Mouse (Mus musculus): Measurements from ENCODE around the gene Tff1. TPM values are rescaled to one million over a fixed set of nuclear protein-coding genes. Genes with fewer than 3 reads are reported as not detected.

The Tff1 gene
- polyA plus RNA-seq (2015; fragmentation: Nextera tagmentation; extraction: Ambion mirVana), result not detected in 2 replicates

DNA sequence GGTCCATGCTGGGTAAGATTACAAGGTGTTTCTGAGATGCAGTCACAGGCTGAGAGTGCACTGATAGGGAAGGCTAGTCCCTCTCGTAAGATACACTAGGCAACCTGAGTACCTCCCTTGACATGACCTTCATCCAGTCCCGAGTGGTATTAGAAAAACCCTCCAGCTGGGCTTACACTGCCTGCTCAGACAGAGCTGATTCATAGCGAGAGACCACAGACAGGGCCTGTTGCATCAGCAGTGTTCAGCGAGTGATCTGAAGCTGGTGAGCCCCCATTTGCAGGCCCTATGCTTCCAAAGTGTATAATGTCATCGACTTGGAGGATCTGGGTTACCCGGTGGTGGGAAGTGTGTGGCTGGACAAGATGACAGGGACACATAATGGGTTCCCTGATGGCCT, at the start of gene Tff1:
Tff1 (minus strand) TSS at position 151 of the 400 bp plus-strand sequence.
- WGBS, result 88% methylated on average over 6 of the region's 6 CpGs
- no peaks in the 10 kb centered on the region for H3K27me3 ChIP-seq
- no peak within 1 kb of the TSS for H3K4me2 ChIP-seq
- H3K27ac ChIP-seq, result no peak within 1 kb of the TSS
- no peaks in the 10 kb centered on the region for H3K9me3 ChIP-seq
- no peaks in the 10 kb centered on the region for H3K36me3 ChIP-seq
- no peak within 1 kb of the TSS for H3K4me3 ChIP-seq
- no peak within 1 kb of the TSS for H3K9ac ChIP-seq
- H3K4me1 ChIP-seq (replicated peaks), result no peaks in the 10 kb centered on the region
- no peak for ATAC-seq (ENCODE audit: low FRiP score)

DNA sequence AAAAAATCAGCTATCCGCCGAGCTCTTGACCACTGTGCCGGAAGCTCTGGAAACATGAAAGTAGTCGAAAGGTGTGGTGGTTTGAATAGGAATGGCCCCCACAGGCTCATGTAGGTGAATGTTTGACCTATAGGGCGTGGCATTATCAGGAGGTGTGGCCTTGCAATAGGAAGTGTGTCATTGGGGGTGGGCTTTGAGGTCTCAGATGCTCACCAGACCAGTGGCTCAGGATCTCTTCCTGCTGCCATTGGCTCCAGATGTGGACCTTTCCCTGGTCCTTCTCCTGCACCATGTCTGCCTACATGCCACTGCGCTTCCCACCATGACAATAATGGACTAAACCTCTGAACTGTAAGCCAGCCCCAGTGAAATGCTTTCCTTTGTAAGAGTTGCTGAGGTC, 46.8 kb upstream of the Tff1 start:
- no peaks in the 10 kb centered on the region for H3K9me3 ChIP-seq
- H3K9ac ChIP-seq, result no peak overlapping the region
- no peaks in the 10 kb centered on the region for H3K27me3 ChIP-seq
- H3K4me3 ChIP-seq, result no peak overlapping the region
- no peak overlapping the region for H3K4me2 ChIP-seq
- no peak overlapping the region for H3K27ac ChIP-seq
- H3K4me1 ChIP-seq (replicated peaks), result no peaks in the 10 kb centered on the region
- no peaks in the 10 kb centered on the region for H3K36me3 ChIP-seq
- no peak for ATAC-seq (ENCODE audit: low FRiP score)
- WGBS, result 91% methylated on average over 6 of the region's 6 CpGs

DNA sequence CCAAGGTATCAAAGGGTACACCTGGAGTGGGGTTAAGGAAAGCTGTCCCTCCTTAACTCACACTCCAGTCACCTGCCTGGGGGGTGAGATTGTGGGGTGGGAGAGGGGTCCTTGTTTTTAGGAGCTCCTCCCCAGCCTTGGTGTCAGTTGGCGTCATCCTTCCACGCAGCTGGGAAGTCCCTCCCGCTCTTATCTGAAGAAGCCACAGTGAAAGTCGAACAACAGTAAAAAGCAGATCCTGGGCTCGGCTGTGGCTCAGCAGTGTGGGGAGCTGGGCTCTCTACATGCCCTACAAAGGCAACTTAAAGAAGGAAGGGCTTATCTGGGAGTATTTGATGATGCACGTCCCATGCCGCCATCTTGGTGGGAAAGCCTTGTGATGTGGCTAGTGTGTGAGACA, 45.2 kb upstream of the Tff1 start:
- H3K27ac ChIP-seq, result no peak overlapping the region
- no peaks in the 10 kb centered on the region for H3K27me3 ChIP-seq
- H3K9ac ChIP-seq, result no peak overlapping the region
- 91% methylated on average over 7 of the region's 7 CpGs for WGBS
- no peaks in the 10 kb centered on the region for H3K4me1 ChIP-seq (replicated peaks)
- H3K4me3 ChIP-seq, result no peak overlapping the region
- no peaks in the 10 kb centered on the region for H3K36me3 ChIP-seq
- no peak overlapping the region for H3K4me2 ChIP-seq
- H3K9me3 ChIP-seq, result no peaks in the 10 kb centered on the region
- ATAC-seq (ENCODE audit: low FRiP score), result no peak

DNA sequence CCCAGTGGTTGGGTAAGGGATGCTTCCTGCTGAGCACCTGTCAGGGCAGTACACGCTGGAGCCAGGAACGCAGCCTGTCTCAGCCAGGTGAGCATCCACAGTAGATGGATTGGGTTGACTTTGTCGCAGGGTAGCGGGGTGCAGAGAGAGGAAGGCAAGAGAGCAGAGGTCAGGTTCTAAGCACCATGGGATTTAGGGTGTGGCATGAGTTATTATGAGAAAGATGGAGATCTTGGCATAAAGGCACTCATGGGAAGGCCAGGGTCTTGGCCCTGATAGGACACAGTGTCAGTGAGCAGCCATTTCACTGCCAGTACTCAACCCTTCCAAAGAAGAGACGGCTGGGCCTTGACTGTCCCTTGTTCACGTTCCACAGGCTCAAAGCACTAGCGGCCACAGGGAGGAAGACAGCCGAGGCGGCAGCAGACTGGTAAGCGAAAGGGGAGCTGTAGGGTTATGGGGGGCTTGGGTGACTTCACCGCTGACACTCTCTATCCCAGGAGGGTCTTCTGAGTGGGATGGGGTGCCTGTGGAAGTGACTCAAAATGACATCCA, 44.4 kb upstream of the Tff1 start:
- no peaks in the 10 kb centered on the region for H3K4me1 ChIP-seq (replicated peaks)
- no peaks in the 10 kb centered on the region for H3K36me3 ChIP-seq
- no peak overlapping the region for H3K4me2 ChIP-seq
- no peaks in the 10 kb centered on the region for H3K27me3 ChIP-seq
- WGBS, result 94% methylated on average over 11 of the region's 11 CpGs
- no peaks in the 10 kb centered on the region for H3K9me3 ChIP-seq
- no peak overlapping the region for H3K4me3 ChIP-seq
- no peak overlapping the region for H3K9ac ChIP-seq
- no peak for ATAC-seq (ENCODE audit: low FRiP score)
- H3K27ac ChIP-seq, result no peak overlapping the region

DNA sequence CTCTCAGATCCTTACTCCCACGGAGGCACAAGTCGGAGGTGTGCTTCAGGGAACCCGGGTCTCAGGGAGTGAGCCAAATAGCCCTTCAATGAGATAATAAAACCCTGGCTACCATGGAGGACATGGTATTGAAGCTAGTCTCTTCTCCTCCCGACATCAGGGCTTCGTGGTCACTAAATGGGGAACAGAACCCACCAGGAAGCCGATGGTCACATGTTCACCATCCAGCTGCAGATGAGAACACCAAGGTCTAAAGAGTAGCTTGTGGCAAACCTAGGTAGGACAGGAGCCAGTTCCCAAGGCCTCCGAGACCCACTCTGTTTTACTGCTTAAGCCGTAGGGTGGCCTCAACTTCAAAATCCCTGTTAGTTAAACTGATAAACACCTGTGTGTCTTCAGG, 43.6 kb upstream of the Tff1 start:
- no peaks in the 10 kb centered on the region for H3K36me3 ChIP-seq
- H3K4me3 ChIP-seq, result no peak overlapping the region
- H3K27ac ChIP-seq, result no peak overlapping the region
- 94% methylated on average over 8 of the region's 8 CpGs for WGBS
- H3K27me3 ChIP-seq, result no peaks in the 10 kb centered on the region
- H3K9ac ChIP-seq, result no peak overlapping the region
- H3K4me2 ChIP-seq, result no peak overlapping the region
- no peaks in the 10 kb centered on the region for H3K4me1 ChIP-seq (replicated peaks)
- ATAC-seq (ENCODE audit: low FRiP score), result no peak
- no peaks in the 10 kb centered on the region for H3K9me3 ChIP-seq

DNA sequence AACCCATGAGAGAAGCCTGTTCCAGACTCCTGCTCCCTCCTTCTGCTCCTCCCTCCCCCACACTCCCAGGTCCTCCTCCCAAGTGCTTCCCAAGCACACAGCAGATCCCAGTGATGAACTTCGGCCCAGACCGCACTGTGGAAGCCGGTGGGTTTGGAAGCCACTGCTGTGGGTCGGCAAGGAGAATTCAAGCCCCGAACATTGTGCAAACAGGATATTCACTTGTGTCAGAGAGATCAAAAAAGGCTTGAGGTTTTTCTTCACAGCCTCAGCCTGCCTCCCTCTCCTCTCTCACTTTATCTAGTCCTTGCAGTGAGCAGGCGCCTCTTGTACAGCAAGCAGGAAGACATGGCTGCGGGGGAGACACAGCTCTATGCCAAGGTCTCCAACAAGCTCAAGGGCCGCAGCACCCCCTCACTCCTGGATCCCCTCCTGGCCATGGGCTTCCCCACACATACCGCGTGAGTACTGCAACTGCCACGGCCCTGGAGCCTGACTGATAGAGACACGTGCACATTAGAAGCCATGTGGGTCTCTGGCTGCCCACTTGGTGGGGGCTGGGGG, 42.8 kb upstream of the Tff1 start, which contains the start of gene Ubash3a:
Ubash3a (plus strand) TSS at position 103 of the 564 bp plus-strand sequence.
- H3K9ac ChIP-seq, result no peak within 1 kb of the TSS
- H3K27ac ChIP-seq, result no peak within 1 kb of the TSS
- WGBS, result 81% methylated on average over 12 of the region's 12 CpGs

DNA sequence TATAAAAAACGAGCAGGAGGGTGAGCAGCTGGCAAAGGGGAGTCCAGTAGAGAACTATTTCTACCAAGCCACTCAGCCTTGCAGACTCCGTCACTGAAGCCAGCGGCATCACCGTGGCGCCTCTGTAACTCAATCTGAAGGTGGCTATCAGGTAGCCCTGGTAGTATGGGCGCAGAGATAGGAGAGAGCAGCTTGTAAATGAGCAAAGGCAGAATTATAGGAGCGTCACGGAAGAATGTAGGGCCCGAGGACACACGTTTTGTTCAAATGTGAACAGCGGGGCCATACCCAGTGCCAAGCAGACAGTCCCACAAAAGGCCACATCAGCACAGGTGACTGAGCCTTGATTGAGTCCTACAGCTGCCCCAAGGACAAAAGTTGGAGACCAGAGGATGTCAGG, 33.8 kb upstream of the Tff1 start, which contains the start of gene Tmprss3:
Tmprss3 (minus strand) TSS at position 101 of the 400 bp plus-strand sequence.
- no peaks in the 10 kb centered on the region for H3K9me3 ChIP-seq

More for the DNA sequence above, 42.8 kb upstream of the Tff1 start, which contains the start of gene Ubash3a:
- no peak for ATAC-seq (ENCODE audit: low FRiP score)
- no peaks in the 10 kb centered on the region for H3K36me3 ChIP-seq
- no peaks in the 10 kb centered on the region for H3K9me3 ChIP-seq
- H3K4me3 ChIP-seq, result no peak within 1 kb of the TSS
- H3K4me2 ChIP-seq, result no peak within 1 kb of the TSS
- no peaks in the 10 kb centered on the region for H3K4me1 ChIP-seq (replicated peaks)
- no peaks in the 10 kb centered on the region for H3K27me3 ChIP-seq

DNA sequence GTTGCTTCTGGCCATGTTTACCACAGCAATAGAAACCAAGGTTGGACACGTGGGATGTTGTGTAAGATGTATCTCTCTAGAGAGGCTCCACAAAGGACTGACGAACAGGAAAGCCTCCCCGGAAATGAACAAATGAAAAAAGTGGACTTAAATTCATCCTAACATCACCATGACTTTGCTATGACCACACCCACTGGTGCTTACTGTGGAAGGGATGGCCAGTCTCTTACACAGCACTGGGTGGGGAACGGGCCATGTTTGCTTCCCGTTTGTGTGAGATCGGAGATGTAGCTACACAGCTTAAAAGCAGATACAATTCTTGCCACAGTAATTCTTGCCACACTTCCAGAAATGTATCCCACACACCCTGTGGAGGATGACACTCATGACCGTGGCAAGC, 31.2 kb upstream of the Tff1 start:
- Histone ChIP-seq H3K9ac (no peak overlapping the region), H3K4me1 (replicated peaks) (peaks cover 5% of the 10 kb centered on the region), H3K4me3 (no peak overlapping the region), H3K27me3 (no peaks in the 10 kb centered on the region), H3K36me3 (no peaks in the 10 kb centered on the region), H3K9me3 (no peaks in the 10 kb centered on the region), H3K4me2 (no peak overlapping the region), H3K27ac (no peak overlapping the region)
- ATAC-seq (ENCODE audit: low FRiP score), result no peak
- 92% methylated on average over 7 of the region's 7 CpGs for WGBS

More for the DNA sequence above, 33.8 kb upstream of the Tff1 start, which contains the start of gene Tmprss3:
- 85% methylated on average over 11 of the region's 11 CpGs for WGBS
- no peaks in the 10 kb centered on the region for H3K4me1 ChIP-seq (replicated peaks)
- no peak within 1 kb of the TSS for H3K27ac ChIP-seq
- H3K36me3 ChIP-seq, result no peaks in the 10 kb centered on the region
- no peaks in the 10 kb centered on the region for H3K27me3 ChIP-seq
- no peak within 1 kb of the TSS for H3K4me2 ChIP-seq
- no peak for ATAC-seq (ENCODE audit: low FRiP score)
- H3K9ac ChIP-seq, result no peak within 1 kb of the TSS
- no peak within 1 kb of the TSS for H3K4me3 ChIP-seq

DNA sequence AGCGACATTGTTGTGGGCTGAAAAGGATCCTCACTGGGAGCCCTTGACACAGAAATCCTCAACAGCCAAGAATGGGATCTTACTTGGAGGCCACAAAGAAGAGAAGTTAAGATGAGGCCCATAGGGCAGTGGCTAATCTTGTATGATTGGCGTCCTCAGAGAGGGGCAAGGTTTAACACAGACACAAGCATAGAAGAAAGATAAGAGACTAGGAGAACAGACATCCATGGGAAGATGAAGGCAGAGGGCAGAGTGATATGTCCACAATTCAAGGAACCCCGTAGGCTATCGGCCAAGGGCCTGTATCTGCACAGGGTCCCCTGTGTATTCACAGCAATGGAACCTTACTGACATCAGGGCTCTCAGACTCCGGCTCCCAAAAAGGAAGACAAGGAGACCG, 30.1 kb upstream of the Tff1 start:
- Histone ChIP-seq H3K36me3 (no peaks in the 10 kb centered on the region), H3K27ac (no peak overlapping the region), H3K9ac (no peak overlapping the region), H3K4me2 (no peak overlapping the region), H3K4me1 (replicated peaks) (peaks cover 5% of the 10 kb centered on the region), H3K4me3 (no peak overlapping the region), H3K27me3 (no peaks in the 10 kb centered on the region), H3K9me3 (no peaks in the 10 kb centered on the region)
- no peak for ATAC-seq (ENCODE audit: low FRiP score)
- WGBS, result 85% methylated on average over 6 of the region's 6 CpGs

DNA sequence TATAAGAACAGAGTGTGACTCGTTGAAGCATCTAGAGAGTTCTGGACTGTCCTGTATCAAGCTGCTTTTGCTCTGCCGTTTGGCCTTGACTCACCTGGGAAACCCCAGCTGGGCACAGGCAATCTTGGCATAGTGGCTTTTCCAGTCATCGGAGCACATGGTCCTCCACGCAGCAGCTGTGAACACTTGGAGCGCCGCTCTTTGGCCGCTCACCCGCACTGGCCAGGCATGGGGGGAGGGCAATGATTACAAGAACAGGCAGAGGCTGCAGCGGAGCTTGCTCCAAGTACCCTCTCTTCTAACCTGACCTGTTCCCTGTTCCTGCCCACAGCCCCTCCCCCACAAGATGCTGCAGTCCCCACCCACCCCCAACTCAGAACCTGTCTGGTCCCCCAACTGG, 28.3 kb upstream of the Tff1 start:
- no peak for ATAC-seq (ENCODE audit: low FRiP score)
- H3K4me3 ChIP-seq, result no peak overlapping the region
- no peaks in the 10 kb centered on the region for H3K27me3 ChIP-seq
- no peak overlapping the region for H3K9ac ChIP-seq
- no peak overlapping the region for H3K27ac ChIP-seq
- H3K36me3 ChIP-seq, result no peaks in the 10 kb centered on the region
- H3K4me1 ChIP-seq (replicated peaks), result peaks cover 5% of the 10 kb centered on the region
- H3K9me3 ChIP-seq, result no peaks in the 10 kb centered on the region
- 89% methylated on average over 9 of the region's 9 CpGs for WGBS
- no peak overlapping the region for H3K4me2 ChIP-seq

DNA sequence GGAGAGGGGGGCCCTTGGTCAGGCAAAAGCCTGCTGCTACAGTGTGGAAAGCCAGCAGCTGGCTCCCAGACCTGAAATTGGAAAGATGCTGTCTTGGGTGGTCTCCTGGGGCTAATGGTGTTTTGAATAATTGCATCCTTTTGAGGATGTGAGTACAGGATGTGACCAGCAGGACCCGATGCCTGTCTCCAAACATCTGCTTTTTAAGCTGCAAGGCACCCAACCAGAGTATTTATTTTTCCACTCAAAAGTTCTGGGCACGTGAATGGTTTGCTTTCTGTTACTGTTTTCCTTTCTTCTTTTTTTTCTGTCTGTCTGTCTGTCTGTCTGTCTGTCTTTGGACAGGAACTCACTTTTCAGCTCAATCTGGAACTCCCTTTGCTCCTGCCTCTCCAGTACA, 27.6 kb upstream of the Tff1 start:
- H3K27ac ChIP-seq, result no peak overlapping the region
- no peaks in the 10 kb centered on the region for H3K27me3 ChIP-seq
- no peak for ATAC-seq (ENCODE audit: low FRiP score)

DNA sequence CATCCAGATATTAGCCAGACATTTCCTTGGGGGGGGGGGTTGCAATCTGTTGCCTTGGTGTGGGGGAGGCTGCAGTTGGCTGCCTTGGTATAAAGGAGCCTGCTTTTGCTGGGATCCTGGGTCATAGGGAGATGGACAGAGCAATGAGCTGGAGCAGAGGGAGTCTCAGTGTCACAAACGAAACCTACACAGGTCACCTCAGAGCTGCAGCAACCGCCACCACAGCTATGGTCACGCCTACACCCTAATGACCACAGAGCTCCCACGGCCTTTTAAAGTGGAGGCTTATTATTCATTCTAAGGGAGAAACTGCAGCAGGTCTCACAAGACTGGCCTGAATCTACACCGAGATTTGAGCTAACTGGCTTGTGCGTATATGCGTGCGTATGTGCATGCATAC, 26.7 kb upstream of the Tff1 start:
- no peak for ATAC-seq (ENCODE audit: low FRiP score)

More for the DNA sequence above, 27.6 kb upstream of the Tff1 start:
- H3K4me1 ChIP-seq (replicated peaks), result peaks cover 5% of the 10 kb centered on the region
- H3K36me3 ChIP-seq, result no peaks in the 10 kb centered on the region
- WGBS, result 62% methylated on average over 2 of the region's 2 CpGs
- H3K4me2 ChIP-seq, result no peak overlapping the region
- H3K9me3 ChIP-seq, result no peaks in the 10 kb centered on the region
- H3K4me3 ChIP-seq, result no peak overlapping the region
- no peak overlapping the region for H3K9ac ChIP-seq

DNA sequence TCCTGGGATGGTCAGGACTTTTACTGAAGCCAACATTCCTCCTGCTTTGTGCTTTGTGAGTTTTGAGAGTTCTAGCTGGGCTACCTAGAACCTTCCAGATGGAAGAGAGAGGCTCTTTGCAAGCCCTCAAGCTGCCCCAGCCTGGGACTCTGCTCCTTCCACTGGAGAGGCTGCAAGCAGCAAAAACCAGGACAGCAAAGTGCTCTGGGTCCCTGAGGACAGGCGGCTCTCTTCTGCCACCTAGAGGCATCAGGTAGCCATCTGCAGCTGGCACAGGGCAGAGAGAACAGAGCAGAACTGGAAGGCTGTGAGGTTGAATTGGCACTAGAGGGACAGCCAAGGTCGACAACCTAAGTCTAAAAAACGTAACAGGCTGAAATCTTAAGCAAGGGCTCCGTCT, 22.3 kb upstream of the Tff1 start:
- Histone ChIP-seq H3K27ac (no peak overlapping the region), H3K4me1 (replicated peaks) (peaks cover 2% of the 10 kb centered on the region), H3K4me3 (no peak overlapping the region), H3K4me2 (no peak overlapping the region), H3K9me3 (peaks cover 4% of the 10 kb centered on the region; the same call in 1 of the 2 replicates), H3K36me3 (no peaks in the 10 kb centered on the region), H3K27me3 (no peaks in the 10 kb centered on the region), H3K9ac (no peak overlapping the region)
- 26% methylated on average over 4 of the region's 4 CpGs for WGBS
- no peak for ATAC-seq (ENCODE audit: low FRiP score)

More for the DNA sequence above, 26.7 kb upstream of the Tff1 start:
- Histone ChIP-seq H3K4me1 (replicated peaks) (peaks cover 5% of the 10 kb centered on the region), H3K27me3 (no peaks in the 10 kb centered on the region), H3K27ac (no peak overlapping the region), H3K36me3 (no peaks in the 10 kb centered on the region), H3K9ac (no peak overlapping the region), H3K4me2 (no peak overlapping the region), H3K9me3 (peaks cover 1% of the 10 kb centered on the region; the same call in 1 of the 2 replicates), H3K4me3 (no peak overlapping the region)
- 69% methylated on average over 8 of the region's 8 CpGs for WGBS

Data from hindbrain, embryonic 13.5 days (tissue).